Comparison of ENCODE assay signal across 16 mouse cellular contexts in the genomic region with DNA sequence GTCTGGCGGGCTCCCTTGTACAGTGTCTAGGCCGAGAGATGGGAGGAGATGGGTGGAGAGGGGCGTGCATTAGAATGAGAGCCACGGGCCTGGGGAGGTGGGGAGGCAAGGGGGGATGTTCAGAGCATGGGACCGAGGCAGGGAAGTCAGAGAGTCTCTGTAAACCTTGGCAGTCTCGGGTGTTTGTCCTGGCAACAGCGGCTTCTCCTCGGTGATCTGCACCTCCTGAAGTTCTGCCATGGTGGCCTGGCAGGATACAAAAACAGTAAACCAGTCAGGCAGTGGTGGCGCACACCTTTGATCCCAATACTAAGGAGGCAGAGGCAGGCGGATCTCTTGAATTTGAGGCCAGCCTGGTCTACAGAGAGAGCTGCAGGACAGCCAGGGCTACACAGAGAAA. TPM values are rescaled to one million over a fixed set of nuclear protein-coding genes. Genes with fewer than 3 reads are reported as not detected.
DNase-seq lines count a peak whose midpoint lies in the region; ATAC-seq lines count a peak whose summit lies in the region.
"Had no signal": no experiment of that assay in that cellular context is flagged by ENCODE, and none has a peak within 500 bp of the region (broad histone marks: within the 10 kb centered on the region; RNA-seq: fewer than 3 reads in every experiment).

No protein-coding gene starts in this region.

- 84% methylated on average over 10 of the region's 10 CpGs for WGBS in hindbrain, embryonic 15.5 days
- WGBS in hindbrain, embryonic 11.5 days: 91% methylated on average over 10 of the region's 10 CpGs
- WGBS in midbrain, embryonic 16.5 days: 82% methylated on average over 10 of the region's 10 CpGs
- WGBS in midbrain, embryonic 11.5 days: 90% methylated on average over 10 of the region's 10 CpGs

- no peak overlapping the region for H3K9ac ChIP-seq in hindbrain, embryonic 15.5 days
- no peak overlapping the region for H3K9ac ChIP-seq in hindbrain, embryonic 11.5 days (ENCODE audit: low read depth, low read length)
- no peak overlapping the region for H3K9ac ChIP-seq in midbrain, embryonic 16.5 days (ENCODE audit: low read depth, low read length)
- no peak overlapping the region for H3K9ac ChIP-seq in midbrain, embryonic 11.5 days (ENCODE audit: low read length)
- H3K9ac ChIP-seq: limb, embryonic 15.5 days; midbrain, embryonic 12.5 days had no signal

- peak overlapping the region; percentile 61; the same call in 1 of the 2 replicates for H3K4me3 ChIP-seq in hindbrain, embryonic 15.5 days
- no peak overlapping the region for H3K4me3 ChIP-seq in hindbrain, embryonic 11.5 days (ENCODE audit: low read depth, low read length)
- peak overlapping the region; percentile 14 for H3K4me3 ChIP-seq in midbrain, embryonic 16.5 days (ENCODE audit: low read depth, low read length)
- H3K4me3 ChIP-seq in midbrain, embryonic 11.5 days (ENCODE audit: low read depth, low read length): no peak overlapping the region
- H3K4me3 ChIP-seq: limb, embryonic 15.5 days; midbrain, embryonic 12.5 days had no signal

- peaks cover 19% of the 10 kb centered on the region for H3K4me1 ChIP-seq in hindbrain, embryonic 15.5 days (replicated peaks)
- peaks cover 6% of the 10 kb centered on the region; the same call in 1 of the 2 replicates for H3K4me1 ChIP-seq in hindbrain, embryonic 11.5 days (replicated peaks; ENCODE audit: control insufficient read depth, insufficient read depth, low read length)
- peaks cover 7% of the 10 kb centered on the region; the same call in 1 of the 2 replicates for H3K4me1 ChIP-seq in midbrain, embryonic 16.5 days (ENCODE audit: control insufficient read depth, insufficient read depth, low read length)
- peaks cover 7% of the 10 kb centered on the region for H3K4me1 ChIP-seq in midbrain, embryonic 11.5 days (ENCODE audit: control insufficient read depth, insufficient read depth, low read length)

- H3K27ac ChIP-seq in hindbrain, embryonic 15.5 days (replicated peaks): no peak overlapping the region
- no peak overlapping the region for H3K27ac ChIP-seq in hindbrain, embryonic 11.5 days (ENCODE audit: low read depth, low read length)
- H3K27ac ChIP-seq in midbrain, embryonic 16.5 days (ENCODE audit: low read length): no peak overlapping the region
- H3K27ac ChIP-seq in midbrain, embryonic 11.5 days (ENCODE audit: low read depth, low read length): no peak overlapping the region
- H3K27ac ChIP-seq: limb, embryonic 15.5 days; midbrain, embryonic 12.5 days had no signal

- DNase-seq in heart, adult 11 months: peak; percentile 90
- no peak for DNase-seq in heart, postnatal 25 days (ENCODE audit: low spot score)
- no peak for DNase-seq in hindbrain, embryonic 11.5 days (ENCODE audit: low spot score)
- no peak for DNase-seq in midbrain, embryonic 11.5 days (ENCODE audit: low spot score, missing footprints)
- DNase-seq in spleen, adult 12 weeks (ENCODE audit: low spot score): no peak
- DNase-seq: adrenal gland, postnatal 10 days; cerebellum, adult 8-10 months; kidney, adult 9 months had no signal

- no peaks in the 10 kb centered on the region for H3K36me3 ChIP-seq in hindbrain, embryonic 15.5 days
- H3K36me3 ChIP-seq in hindbrain, embryonic 11.5 days (ENCODE audit: control insufficient read depth, insufficient read depth, low read length): no peaks in the 10 kb centered on the region
- H3K36me3 ChIP-seq in midbrain, embryonic 16.5 days (ENCODE audit: control insufficient read depth, insufficient read depth, low read length): no peaks in the 10 kb centered on the region; the same call in 1 of the 2 replicates
- no peaks in the 10 kb centered on the region for H3K36me3 ChIP-seq in midbrain, embryonic 11.5 days (ENCODE audit: control insufficient read depth, insufficient read depth, low read length)
- H3K36me3 ChIP-seq: G1E; midbrain, embryonic 12.5 days had no signal

- H3K27me3 ChIP-seq in hindbrain, embryonic 15.5 days: no peaks in the 10 kb centered on the region
- peaks cover 12% of the 10 kb centered on the region for H3K27me3 ChIP-seq in hindbrain, embryonic 11.5 days (ENCODE audit: control insufficient read depth, insufficient read depth, low read length)
- no peaks in the 10 kb centered on the region for H3K27me3 ChIP-seq in midbrain, embryonic 16.5 days (ENCODE audit: control insufficient read depth, insufficient read depth, low read depth, low read length)
- peaks cover 6% of the 10 kb centered on the region for H3K27me3 ChIP-seq in midbrain, embryonic 11.5 days (ENCODE audit: control insufficient read depth, insufficient read depth, low read length)
- H3K27me3 ChIP-seq: limb, embryonic 15.5 days had no signal

- intact Hi-C loops in heart, postnatal 25 days (cut with DNase I): no loop called here

- peak overlapping the region; percentile 95 for H3K4me2 ChIP-seq in hindbrain, embryonic 15.5 days
- no peak overlapping the region for H3K4me2 ChIP-seq in hindbrain, embryonic 11.5 days (replicated peaks; ENCODE audit: low read depth, low read length)
- peak overlapping the region; percentile 97; the same call in 1 of the 2 replicates for H3K4me2 ChIP-seq in midbrain, embryonic 16.5 days (ENCODE audit: low read length)
- H3K4me2 ChIP-seq in midbrain, embryonic 11.5 days: no peak overlapping the region
- H3K4me2 ChIP-seq: midbrain, embryonic 12.5 days had no signal

- H3K9me3 ChIP-seq in hindbrain, embryonic 15.5 days: no peaks in the 10 kb centered on the region
- no peaks in the 10 kb centered on the region for H3K9me3 ChIP-seq in hindbrain, embryonic 11.5 days (ENCODE audit: control insufficient read depth, low read length)
- H3K9me3 ChIP-seq in midbrain, embryonic 16.5 days (replicated peaks; ENCODE audit: control insufficient read depth, low read length, poor library complexity, severe bottlenecking): no peaks in the 10 kb centered on the region
- H3K9me3 ChIP-seq in midbrain, embryonic 11.5 days (ENCODE audit: control insufficient read depth, low read length): no peaks in the 10 kb centered on the region
- H3K9me3 ChIP-seq: G1E; limb, embryonic 15.5 days; midbrain, embryonic 12.5 days had no signal

- ATAC-seq in hindbrain, embryonic 15.5 days (ENCODE audit: low FRiP score, low read depth): no peak
- ATAC-seq in hindbrain, embryonic 11.5 days (ENCODE audit: low FRiP score): no peak
- no peak for ATAC-seq in midbrain, embryonic 16.5 days
- no peak for ATAC-seq in midbrain, embryonic 11.5 days (ENCODE audit: low FRiP score)

RNA-seq across cellular contexts. Expression of gene Ndrg2, which starts 2.7 kb away (rescaled TPM):
- 1,000 to 10,000 TPM; 1,299 to 1,387 TPM for total RNA-seq in heart, postnatal 25 days (2021)
- polyA plus RNA-seq in hindbrain, embryonic 15.5 days (2015; fragmentation: Nextera tagmentation; extraction: Ambion mirVana): 235 and 267 TPM in 2 replicates
- polyA plus RNA-seq in hindbrain, embryonic 11.5 days (2014; fragmentation: Nextera tagmentation; extraction: Ambion mirVana): 11.8 and 12.3 TPM in 2 replicates
- polyA plus RNA-seq in midbrain, embryonic 16.5 days (2015; fragmentation: Nextera tagmentation; extraction: Ambion mirVana): 196 and 269 TPM in 2 replicates
- polyA plus RNA-seq in midbrain, embryonic 11.5 days (2014; fragmentation: Nextera tagmentation; extraction: Ambion mirVana): 7.5 and 10.6 TPM in 2 replicates

RNA-seq across cellular contexts. Expression of gene Tppp2, which starts 6.9 kb away (rescaled TPM):
- total RNA-seq in heart, postnatal 25 days (2021): not detected
- polyA plus RNA-seq in hindbrain, embryonic 15.5 days (2015; fragmentation: Nextera tagmentation; extraction: Ambion mirVana): not detected in 2 replicates
- polyA plus RNA-seq in hindbrain, embryonic 11.5 days (2014; fragmentation: Nextera tagmentation; extraction: Ambion mirVana): not detected in 2 replicates
- not detected in 2 replicates for polyA plus RNA-seq in midbrain, embryonic 16.5 days (2015; fragmentation: Nextera tagmentation; extraction: Ambion mirVana)
- polyA plus RNA-seq in midbrain, embryonic 11.5 days (2014; fragmentation: Nextera tagmentation; extraction: Ambion mirVana): not detected in 2 replicates
- total RNA-seq: adrenal gland, postnatal 10 days; G1E; left cerebral cortex, adult 18-20 months had no signal
- polyA plus RNA-seq: C2C12; G1E; large intestine, adult 2 months; limb, embryonic 15.5 days; midbrain, embryonic 12.5 days had no signal

RNA-seq across cellular contexts. Expression of gene Rnase13, which starts 11.3 kb away (rescaled TPM):
- not detected for total RNA-seq in heart, postnatal 25 days (2021)
- polyA plus RNA-seq in hindbrain, embryonic 15.5 days (2015; fragmentation: Nextera tagmentation; extraction: Ambion mirVana): not detected in 2 replicates
- polyA plus RNA-seq in hindbrain, embryonic 11.5 days (2014; fragmentation: Nextera tagmentation; extraction: Ambion mirVana): not detected in 2 replicates
- polyA plus RNA-seq in midbrain, embryonic 16.5 days (2015; fragmentation: Nextera tagmentation; extraction: Ambion mirVana): not detected in 2 replicates
- polyA plus RNA-seq in midbrain, embryonic 11.5 days (2014; fragmentation: Nextera tagmentation; extraction: Ambion mirVana): not detected in 2 replicates
- total RNA-seq: adrenal gland, postnatal 10 days; G1E; left cerebral cortex, adult 18-20 months had no signal
- polyA plus RNA-seq: C2C12; G1E; large intestine, adult 2 months; limb, embryonic 15.5 days; midbrain, embryonic 12.5 days had no signal

RNA-seq across cellular contexts. Expression of gene Slc39a2, which starts 18.6 kb away (rescaled TPM):
- under 1 TPM in 1 of 2 experiments, not detected in 1; 0.36 TPM for total RNA-seq in heart, postnatal 25 days (2021)
- polyA plus RNA-seq in hindbrain, embryonic 15.5 days (2015; fragmentation: Nextera tagmentation; extraction: Ambion mirVana): 2.0 and 2.1 TPM in 2 replicates
- polyA plus RNA-seq in hindbrain, embryonic 11.5 days (2014; fragmentation: Nextera tagmentation; extraction: Ambion mirVana): 0.45 and 0.59 TPM in 2 replicates
- 2.2 and 3.1 TPM in 2 replicates for polyA plus RNA-seq in midbrain, embryonic 16.5 days (2015; fragmentation: Nextera tagmentation; extraction: Ambion mirVana)
- 0.40 and 0.41 TPM in 2 replicates for polyA plus RNA-seq in midbrain, embryonic 11.5 days (2014; fragmentation: Nextera tagmentation; extraction: Ambion mirVana)

RNA-seq across cellular contexts. Expression of gene Mettl17, which starts 26.7 kb away (rescaled TPM):
- total RNA-seq in heart, postnatal 25 days (2021): 10 to 100 TPM; 19.8 to 20.9 TPM
- 75.2 and 82.7 TPM in 2 replicates for polyA plus RNA-seq in hindbrain, embryonic 15.5 days (2015; fragmentation: Nextera tagmentation; extraction: Ambion mirVana)
- polyA plus RNA-seq in hindbrain, embryonic 11.5 days (2014; fragmentation: Nextera tagmentation; extraction: Ambion mirVana): 49.0 and 52.8 TPM in 2 replicates
- 86.5 and 92.0 TPM in 2 replicates for polyA plus RNA-seq in midbrain, embryonic 16.5 days (2015; fragmentation: Nextera tagmentation; extraction: Ambion mirVana)
- 49.6 and 52.4 TPM in 2 replicates for polyA plus RNA-seq in midbrain, embryonic 11.5 days (2014; fragmentation: Nextera tagmentation; extraction: Ambion mirVana)

Comparison
In these comparisons a context has a peak if more than half of its experiments do, and no peak if none do; other contexts are left out.
1. H3K4me2 ChIP-seq: peak in hindbrain, embryonic 15.5 days (single experiment) and midbrain, embryonic 16.5 days (single experiment); none in hindbrain, embryonic 11.5 days (single experiment) and midbrain, embryonic 11.5 days (single experiment).
2. H3K4me3 ChIP-seq: peak in hindbrain, embryonic 15.5 days (single experiment) and midbrain, embryonic 16.5 days (single experiment); none in hindbrain, embryonic 11.5 days (single experiment) and midbrain, embryonic 11.5 days (single experiment).
3. RNA of gene Ndrg2, which starts 2.7 kb away (polyA plus RNA-seq): 196 to 269 TPM in midbrain, embryonic 16.5 days and 235 to 267 TPM in hindbrain, embryonic 15.5 days; 11.8 to 12.3 TPM in hindbrain, embryonic 11.5 days and 7.5 to 10.6 TPM in midbrain, embryonic 11.5 days; every median in the first group is over 10 times any median in the second.